Mouse (Mus musculus) hindbrain, embryonic 15.5 days (tissue): ENCODE data around the gene Fars2. TPM values are rescaled to one million over a fixed set of nuclear protein-coding genes. Genes with fewer than 3 reads are reported as not detected.

Experiments used
- ATAC-seq: fragments of 200-750 bp; cut with Nextera tagmentation; 2 replicates; pipeline ENCODE4 v1.8.0; 2017; ENCODE audit warnings: low read depth, moderate number of reproducible peaks, moderate TSS enrichment; ENCODE audit not compliant: low FRiP score
- H3K27ac ChIP-seq: fragments of 300-500 bp; sonication (generic); replicated peaks from 2 replicates; pipeline ENCODE4 v1.5.1; 2015; ENCODE audit warnings: mild to moderate bottlenecking, inconsistent platforms
- H3K27me3 ChIP-seq: fragments of 300-500 bp; sonication (generic); 2 replicates; pipeline ENCODE4 v1.6.1; 2015; ENCODE audit warnings: control low read depth, inconsistent platforms
- H3K36me3 ChIP-seq: fragments of 300-500 bp; sonication (generic); 2 replicates; pipeline ENCODE4 v1.6.1; 2015; ENCODE audit warnings: control low read depth, inconsistent platforms
- H3K4me1 ChIP-seq: fragments of 300-500 bp; sonication (generic); replicated peaks from 2 replicates; pipeline ENCODE4 v1.6.1; 2015; ENCODE audit warnings: control low read depth, inconsistent platforms
- H3K4me2 ChIP-seq: fragments of 300-500 bp; sonication (generic); 2 replicates; pipeline ENCODE4 v1.6.1; 2015; ENCODE audit warnings: moderate library complexity, mild to moderate bottlenecking, inconsistent platforms
- H3K4me3 ChIP-seq: fragments of 300-500 bp; sonication (generic); 2 replicates; pipeline ENCODE4 v1.5.1; 2015; ENCODE audit warnings: mild to moderate bottlenecking, inconsistent platforms
- H3K9ac ChIP-seq: fragments of 300-500 bp; sonication (generic); 2 replicates; pipeline ENCODE4 v1.6.1; 2015; ENCODE audit warnings: inconsistent platforms
- H3K9me3 ChIP-seq: fragments of 300-500 bp; sonication (generic); 2 replicates; pipeline ENCODE4 v1.6.1; 2016; ENCODE audit warnings: control low read depth, inconsistent platforms
- WGBS: fragments of 180-500 bp; shearing (Covaris S2); methylation state at CpG from one replicate; pipeline ENCODE4 v1.1.7; 2015; 5-methylcytosine and 5-hydroxymethylcytosine counted together
- polyA plus RNA-seq: library from polyadenylated mRNA; unstranded; fragments of >200 nt; fragmentation: Nextera tagmentation; extraction: Ambion mirVana; gene quantifications from 2 replicates; pipeline ENCODE4 v1.2.1, GENCODE M21; 2015

Gene Fars2
- polyA plus RNA-seq, 1 experiment from 2014 or later, result 25.6 TPM

DNA sequence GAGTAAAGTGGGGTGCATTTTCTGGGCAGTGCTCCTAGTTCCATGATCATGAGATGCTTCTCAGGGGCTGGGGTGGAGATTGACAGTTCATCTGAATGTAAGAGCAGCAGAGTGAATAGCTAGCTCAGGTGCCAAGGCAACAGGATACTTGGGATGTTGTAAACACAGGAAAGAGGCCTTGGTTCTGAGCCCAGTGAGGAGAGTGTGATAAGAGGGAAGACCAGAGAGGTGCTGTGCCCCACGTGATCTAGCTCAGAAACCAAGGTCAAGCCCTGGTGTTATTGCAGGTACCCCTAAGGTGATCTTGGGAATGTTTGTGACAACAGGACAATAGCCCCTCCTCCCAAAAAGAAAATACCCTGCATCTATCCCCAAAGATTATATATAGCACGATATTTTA lies 372.2 kb downstream of the Fars2 start:
- ATAC-seq, result no peak
- H3K9me3 ChIP-seq, result no peaks in the 10 kb centered on the region
- H3K27me3 ChIP-seq, result no peaks in the 10 kb centered on the region
- no peak overlapping the region for H3K4me3 ChIP-seq
- H3K9ac ChIP-seq, result no peak overlapping the region
- H3K36me3 ChIP-seq, result no peaks in the 10 kb centered on the region
- no peak overlapping the region for H3K4me2 ChIP-seq
- peaks cover 19% of the 10 kb centered on the region for H3K4me1 ChIP-seq
- WGBS, result 91% methylated on average over 2 of the region's 2 CpGs
- no peak overlapping the region for H3K27ac ChIP-seq

DNA sequence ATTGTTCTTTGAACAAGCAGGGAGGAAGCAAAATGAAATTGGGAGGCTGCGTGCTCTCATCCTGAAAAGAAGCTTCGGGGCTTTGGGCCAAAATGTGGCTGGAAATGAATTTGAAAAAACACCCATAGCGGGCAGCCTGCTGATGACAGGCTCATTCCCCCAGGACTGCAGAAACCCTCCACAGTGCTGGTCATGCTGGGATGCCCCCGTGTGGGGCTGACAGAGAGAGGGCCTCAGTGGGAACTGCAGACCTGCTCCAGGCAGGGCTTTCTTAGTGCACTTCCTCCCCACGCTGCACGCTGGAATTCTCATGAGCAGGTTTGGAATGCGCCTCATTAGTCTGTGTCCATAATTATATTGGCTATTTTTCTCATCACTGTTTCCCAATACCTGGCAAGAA lies 373.4 kb downstream of the Fars2 start:
- Histone ChIP-seq H3K27me3 (no peaks in the 10 kb centered on the region), H3K27ac (no peak overlapping the region), H3K4me2 (no peak overlapping the region), H3K36me3 (no peaks in the 10 kb centered on the region), H3K9ac (no peak overlapping the region), H3K4me3 (no peak overlapping the region), H3K4me1 (peaks cover 19% of the 10 kb centered on the region), H3K9me3 (no peaks in the 10 kb centered on the region)
- ATAC-seq, result peak; percentile 63; the same call in 1 of the 2 replicates
- 47% methylated on average over 7 of the region's 7 CpGs for WGBS

DNA sequence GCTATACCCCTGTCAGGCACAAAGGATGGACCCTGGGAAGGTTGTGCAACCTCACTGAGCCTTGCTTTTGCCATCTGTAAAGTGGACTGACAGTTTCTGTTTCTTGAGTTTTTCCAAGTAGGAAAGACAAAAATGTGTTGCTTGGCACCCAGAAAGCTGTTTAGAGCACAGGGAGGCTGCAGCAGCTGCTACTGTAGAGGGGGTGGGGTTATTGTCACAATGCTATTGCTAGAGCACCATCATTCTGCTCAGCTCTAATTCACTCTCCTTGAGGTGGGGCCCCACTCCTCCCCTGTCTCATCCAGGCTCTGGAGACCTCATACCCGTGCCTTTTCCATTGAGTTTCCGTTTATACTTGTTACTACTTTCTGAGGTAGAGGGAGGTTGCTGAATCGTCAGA lies 375.2 kb downstream of the Fars2 start:
- H3K36me3 ChIP-seq, result no peaks in the 10 kb centered on the region
- no peak overlapping the region for H3K9ac ChIP-seq
- H3K4me3 ChIP-seq, result no peak overlapping the region
- peaks cover 19% of the 10 kb centered on the region for H3K4me1 ChIP-seq
- no peak for ATAC-seq
- H3K9me3 ChIP-seq, result no peaks in the 10 kb centered on the region
- no peak overlapping the region for H3K4me2 ChIP-seq
- no peak overlapping the region for H3K27ac ChIP-seq
- 83% methylated on average over 3 of the region's 3 CpGs for WGBS
- no peaks in the 10 kb centered on the region for H3K27me3 ChIP-seq

DNA sequence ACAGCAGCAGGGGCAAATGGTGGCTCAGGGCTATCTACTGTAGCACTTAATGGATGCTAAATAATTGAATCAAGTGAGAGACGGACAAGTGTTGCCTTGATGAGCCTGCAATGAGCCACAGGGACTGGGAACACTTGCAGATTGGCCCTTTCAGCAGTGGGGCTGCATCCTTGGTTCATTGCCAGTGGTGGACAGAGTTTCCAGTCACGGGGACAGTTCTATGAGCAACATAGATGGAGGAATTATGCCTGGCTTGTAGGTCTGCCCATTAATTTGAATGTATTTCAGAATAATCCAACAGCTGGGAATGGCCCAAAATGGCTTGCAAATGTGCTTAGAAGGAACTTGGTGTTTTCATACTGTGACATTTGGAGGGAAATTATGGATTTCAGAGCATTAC lies 376.1 kb downstream of the Fars2 start:
- H3K4me2 ChIP-seq, result no peak overlapping the region
- peaks cover 19% of the 10 kb centered on the region for H3K4me1 ChIP-seq
- H3K27me3 ChIP-seq, result no peaks in the 10 kb centered on the region
- H3K9ac ChIP-seq, result no peak overlapping the region
- H3K4me3 ChIP-seq, result no peak overlapping the region
- 37% methylated on average over 2 of the region's 2 CpGs for WGBS
- H3K36me3 ChIP-seq, result no peaks in the 10 kb centered on the region
- no peak overlapping the region for H3K27ac ChIP-seq
- ATAC-seq, result no peak; the same call in 1 of the 2 replicates
- H3K9me3 ChIP-seq, result no peaks in the 10 kb centered on the region

DNA sequence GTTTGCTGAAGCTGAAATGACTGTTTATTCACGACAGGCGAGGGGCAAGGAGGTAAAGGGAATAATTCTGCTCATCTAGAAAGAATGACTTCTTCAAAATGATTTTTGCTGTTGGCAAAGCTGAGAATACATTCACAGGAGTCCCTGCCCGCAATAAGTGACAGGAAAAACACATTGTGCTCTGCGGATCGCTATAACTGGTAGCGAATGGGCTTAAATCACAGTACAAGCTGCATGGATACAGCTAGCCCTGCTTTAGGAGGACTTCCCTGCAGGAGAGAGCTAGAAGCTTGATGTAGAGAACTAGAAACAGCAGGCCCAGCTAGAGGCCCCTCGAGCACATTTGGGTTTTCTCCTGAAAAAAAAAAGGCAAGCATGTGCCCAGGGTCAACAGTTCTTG lies 376.6 kb downstream of the Fars2 start:
- 75% methylated on average over 7 of the region's 7 CpGs for WGBS
- Histone ChIP-seq H3K4me1 (peaks cover 19% of the 10 kb centered on the region), H3K27ac (peak overlapping the region; percentile 59; the same call in 1 of the 2 replicates), H3K36me3 (no peaks in the 10 kb centered on the region), H3K4me3 (no peak overlapping the region), H3K9me3 (no peaks in the 10 kb centered on the region), H3K4me2 (no peak overlapping the region), H3K9ac (no peak overlapping the region), H3K27me3 (no peaks in the 10 kb centered on the region)
- no peak for ATAC-seq

DNA sequence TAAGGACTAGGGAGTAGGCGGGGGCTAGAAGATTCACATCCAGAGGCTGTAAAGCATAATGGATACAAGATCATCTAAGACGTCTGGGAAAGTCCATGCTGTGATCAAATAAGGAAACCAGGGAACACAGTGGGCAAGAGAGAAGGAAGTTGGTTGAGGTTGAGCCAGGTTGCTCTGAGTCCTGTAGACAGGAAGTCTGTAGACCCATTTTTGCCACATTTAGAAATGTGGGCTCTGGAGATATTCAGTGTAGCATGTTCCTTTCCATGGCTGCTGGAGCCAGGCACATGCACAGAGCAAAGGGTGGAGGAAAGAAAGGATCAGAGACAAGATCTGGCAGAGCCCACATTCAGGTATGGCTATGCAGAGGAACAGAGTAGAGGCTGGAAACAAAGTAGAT lies 378.8 kb downstream of the Fars2 start:
- 88% methylated on average over 2 of the region's 2 CpGs for WGBS
- Histone ChIP-seq H3K4me3 (no peak overlapping the region), H3K9ac (no peak overlapping the region)

DNA sequence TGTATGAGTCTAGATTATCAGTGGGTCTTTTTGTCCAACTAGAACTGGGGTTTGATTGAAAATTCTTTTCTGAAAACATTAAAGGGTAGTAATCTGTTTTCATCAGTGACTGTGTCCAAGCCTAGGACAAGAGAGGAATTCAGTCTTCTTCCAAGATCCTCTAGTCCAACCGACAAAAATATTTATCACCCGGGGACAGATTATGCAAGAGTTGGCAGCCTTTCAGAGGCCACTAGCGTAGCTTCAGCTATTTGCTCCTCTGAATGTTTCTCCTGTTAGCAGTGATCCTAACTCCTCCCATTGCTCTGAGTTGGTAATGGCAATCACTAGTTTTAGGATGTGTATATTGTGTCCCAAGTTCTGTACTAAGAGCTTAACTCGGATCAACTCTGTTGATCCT lies 380.1 kb downstream of the Fars2 start:
- H3K4me2 ChIP-seq, result no peak overlapping the region
- no peak overlapping the region for H3K27ac ChIP-seq
- peaks cover 13% of the 10 kb centered on the region for H3K4me1 ChIP-seq
- WGBS, result 69% methylated on average over 4 of the region's 4 CpGs
- no peak overlapping the region for H3K4me3 ChIP-seq
- ATAC-seq, result no peak
- H3K9me3 ChIP-seq, result no peaks in the 10 kb centered on the region
- H3K9ac ChIP-seq, result no peak overlapping the region
- H3K27me3 ChIP-seq, result no peaks in the 10 kb centered on the region
- H3K36me3 ChIP-seq, result no peaks in the 10 kb centered on the region

More for the DNA sequence above, 378.8 kb downstream of the Fars2 start:
- no peaks in the 10 kb centered on the region for H3K9me3 ChIP-seq
- peaks cover 13% of the 10 kb centered on the region for H3K4me1 ChIP-seq
- no peak overlapping the region for H3K4me2 ChIP-seq
- no peak for ATAC-seq
- no peak overlapping the region for H3K27ac ChIP-seq
- no peaks in the 10 kb centered on the region for H3K36me3 ChIP-seq
- no peaks in the 10 kb centered on the region for H3K27me3 ChIP-seq

DNA sequence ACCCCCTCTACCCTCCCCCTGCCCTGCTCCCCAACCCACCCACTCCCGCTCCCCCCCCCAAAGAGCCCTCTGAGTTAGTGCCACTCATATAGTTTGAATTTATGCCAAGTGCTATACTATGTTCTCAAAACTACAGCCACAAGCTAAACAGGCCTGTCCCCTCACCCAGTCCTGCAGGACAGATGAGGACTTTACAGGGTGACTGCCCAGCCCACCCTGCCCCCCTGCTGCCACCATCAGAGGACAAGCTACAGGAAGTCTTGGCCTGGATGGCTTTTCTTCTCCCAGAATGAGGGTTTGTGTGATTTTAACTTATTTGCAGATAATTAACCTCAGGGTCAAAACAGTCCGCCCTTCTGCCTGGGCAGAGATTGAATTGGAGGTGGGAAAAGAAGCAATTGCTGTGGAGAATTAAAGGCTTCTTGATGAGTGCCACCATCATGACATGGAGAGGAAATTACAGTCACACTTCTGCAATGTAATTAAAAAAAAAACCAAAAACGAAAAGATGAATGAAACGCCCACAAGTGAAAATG lies 383.2 kb downstream of the Fars2 start:
- H3K9me3 ChIP-seq, result no peaks in the 10 kb centered on the region
- no peak overlapping the region for H3K27ac ChIP-seq
- 70% methylated on average over 4 of the region's 4 CpGs for WGBS
- no peak for ATAC-seq
- no peaks in the 10 kb centered on the region for H3K27me3 ChIP-seq
- H3K4me1 ChIP-seq, result no peaks in the 10 kb centered on the region
- H3K9ac ChIP-seq, result no peak overlapping the region
- H3K4me2 ChIP-seq, result no peak overlapping the region
- H3K4me3 ChIP-seq, result no peak overlapping the region
- H3K36me3 ChIP-seq, result no peaks in the 10 kb centered on the region

DNA sequence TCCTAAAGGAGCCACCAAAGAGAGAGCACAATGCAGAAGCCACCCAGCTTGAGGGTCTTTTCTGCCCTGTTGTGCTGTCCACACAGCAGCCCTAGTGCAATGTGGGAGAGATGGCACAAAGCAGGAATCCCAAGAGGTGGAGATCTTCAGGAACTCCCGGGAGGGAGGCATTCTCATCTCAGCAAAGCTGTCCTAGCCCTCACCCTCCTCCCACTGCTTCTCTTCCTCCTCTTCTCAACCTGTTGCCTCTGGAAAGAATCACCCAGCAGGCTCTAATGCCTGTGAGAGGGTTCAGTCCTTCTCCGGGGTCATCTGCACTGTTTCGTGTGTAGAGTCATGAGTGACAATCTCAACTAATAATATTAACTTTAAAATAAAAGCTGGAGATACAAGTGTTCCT lies 386.3 kb downstream of the Fars2 start:
- no peaks in the 10 kb centered on the region for H3K36me3 ChIP-seq
- no peak for ATAC-seq
- H3K4me2 ChIP-seq, result no peak overlapping the region
- no peaks in the 10 kb centered on the region for H3K9me3 ChIP-seq
- no peak overlapping the region for H3K27ac ChIP-seq
- no peak overlapping the region for H3K9ac ChIP-seq
- H3K27me3 ChIP-seq, result no peaks in the 10 kb centered on the region
- H3K4me3 ChIP-seq, result no peak overlapping the region
- 87% methylated on average over 3 of the region's 3 CpGs for WGBS
- H3K4me1 ChIP-seq, result no peaks in the 10 kb centered on the region

DNA sequence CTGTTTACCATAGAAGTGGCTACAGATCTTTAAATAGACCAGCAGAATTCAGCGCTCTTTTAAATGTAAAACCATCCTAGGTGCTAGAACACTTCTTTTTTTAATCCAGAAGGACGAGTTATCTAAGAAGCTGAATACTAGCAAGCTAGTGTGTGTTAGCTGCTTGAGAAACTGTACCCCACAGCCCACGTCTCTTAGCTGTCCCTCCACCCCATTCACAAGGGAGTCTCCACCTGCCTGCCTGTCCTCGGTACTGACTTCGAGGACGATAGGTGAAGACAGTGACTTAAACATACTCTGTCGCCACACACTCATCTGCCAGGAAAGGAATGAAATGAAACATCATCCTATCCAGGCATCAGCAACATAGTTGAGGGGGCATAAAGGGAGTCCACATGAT lies 386.8 kb downstream of the Fars2 start:
- 89% methylated on average over 7 of the region's 7 CpGs for WGBS
- no peak overlapping the region for H3K4me3 ChIP-seq
- no peak overlapping the region for H3K4me2 ChIP-seq
- H3K4me1 ChIP-seq, result no peaks in the 10 kb centered on the region
- H3K9ac ChIP-seq, result no peak overlapping the region
- no peak overlapping the region for H3K27ac ChIP-seq
- no peaks in the 10 kb centered on the region for H3K27me3 ChIP-seq
- no peaks in the 10 kb centered on the region for H3K9me3 ChIP-seq
- ATAC-seq, result no peak
- no peaks in the 10 kb centered on the region for H3K36me3 ChIP-seq

DNA sequence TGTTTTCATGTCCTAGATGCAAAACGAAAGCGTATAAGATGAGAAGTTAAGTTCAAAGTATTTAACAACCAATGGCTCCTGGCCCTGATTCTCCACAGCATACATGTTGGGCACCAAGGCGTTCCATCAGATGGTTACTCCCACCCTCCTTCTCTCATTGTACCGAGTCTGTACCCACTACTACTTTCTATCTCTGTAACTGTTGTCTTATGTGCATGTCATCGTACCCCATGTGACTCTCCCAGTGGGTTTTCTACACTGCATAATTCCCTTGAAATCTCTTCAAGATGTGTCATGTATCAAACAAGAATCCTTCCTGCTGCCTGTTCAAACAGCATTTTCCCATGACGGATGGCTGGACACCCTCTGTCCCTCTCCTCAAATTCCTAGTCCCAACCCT lies 388.5 kb downstream of the Fars2 start:
- H3K4me2 ChIP-seq, result no peak overlapping the region
- WGBS, result 93% methylated on average over 6 of the region's 6 CpGs
- no peak overlapping the region for H3K4me3 ChIP-seq
- H3K4me1 ChIP-seq, result no peaks in the 10 kb centered on the region
- ATAC-seq, result no peak
- H3K27ac ChIP-seq, result no peak overlapping the region
- H3K27me3 ChIP-seq, result no peaks in the 10 kb centered on the region
- H3K9me3 ChIP-seq, result no peaks in the 10 kb centered on the region
- no peaks in the 10 kb centered on the region for H3K36me3 ChIP-seq
- H3K9ac ChIP-seq, result no peak overlapping the region

DNA sequence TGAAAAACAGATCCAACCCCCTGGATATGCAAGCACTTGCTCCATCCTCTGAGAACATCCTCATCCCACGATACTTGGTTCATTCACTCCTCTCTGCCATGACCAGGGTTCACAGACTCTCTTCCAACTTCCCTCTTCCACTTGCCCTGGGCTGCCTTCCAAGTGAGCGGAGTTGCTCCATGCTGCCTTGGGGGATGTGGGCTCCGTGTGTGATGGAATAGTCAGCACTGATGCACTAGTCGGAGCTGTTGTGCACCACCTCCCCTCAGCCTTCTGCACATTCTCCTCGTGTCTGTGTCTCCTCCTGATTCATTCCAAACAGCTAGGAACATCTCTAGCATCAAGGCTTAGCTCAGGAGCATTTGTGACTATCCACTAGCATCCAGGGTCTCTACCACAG lies 389.1 kb downstream of the Fars2 start:
- no peaks in the 10 kb centered on the region for H3K36me3 ChIP-seq
- no peak overlapping the region for H3K27ac ChIP-seq
- no peak overlapping the region for H3K4me3 ChIP-seq
- no peaks in the 10 kb centered on the region for H3K27me3 ChIP-seq
- no peaks in the 10 kb centered on the region for H3K4me1 ChIP-seq
- no peak overlapping the region for H3K4me2 ChIP-seq
- H3K9ac ChIP-seq, result no peak overlapping the region
- WGBS, result 88% methylated on average over 5 of the region's 5 CpGs
- no peak for ATAC-seq
- H3K9me3 ChIP-seq, result no peaks in the 10 kb centered on the region

DNA sequence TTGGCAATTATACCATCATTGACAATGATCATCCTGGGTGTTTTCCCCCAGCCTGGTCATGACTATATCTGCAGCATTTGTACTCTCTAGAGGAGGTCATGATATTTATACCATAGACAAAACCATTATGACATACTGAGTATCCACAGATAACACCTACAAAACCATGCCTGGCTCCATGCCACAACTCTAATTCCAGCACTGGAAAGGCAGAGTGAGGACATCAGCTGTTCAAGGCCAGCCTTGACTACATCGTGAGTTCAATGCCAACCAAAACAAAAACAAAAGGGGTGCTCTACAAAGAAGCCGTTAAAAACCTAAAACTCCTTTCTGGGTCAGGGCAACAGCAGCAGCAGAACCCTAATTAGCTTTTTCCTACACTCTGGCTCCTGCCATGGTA lies 392.9 kb downstream of the Fars2 start:
- Histone ChIP-seq H3K9ac (no peak overlapping the region), H3K27ac (no peak overlapping the region), H3K4me2 (no peak overlapping the region), H3K36me3 (no peaks in the 10 kb centered on the region), H3K4me1 (no peaks in the 10 kb centered on the region), H3K27me3 (no peaks in the 10 kb centered on the region), H3K9me3 (no peaks in the 10 kb centered on the region), H3K4me3 (no peak overlapping the region)
- WGBS, result 87% methylated on average over 2 of the region's 2 CpGs
- ATAC-seq, result no peak
